Mouse (Mus musculus) neutrophil, adult 5-6 weeks (primary cell): ENCODE data around the gene Wdhd1. TPM values are rescaled to one million over a fixed set of nuclear protein-coding genes. Genes with fewer than 3 reads are reported as not detected.

ENCODE experiments used
- ATAC-seq: fragments of 151-379, 151-347 bp; 2 replicates; pipeline ENCODE4 v1.8.0; 2017; ENCODE audit warnings: mild to moderate bottlenecking, moderate TSS enrichment; ENCODE audit not compliant: insufficient number of reproducible peaks, poor library complexity, low FRiP score, severe bottlenecking; ENCODE audit errors: extremely low read depth
- total RNA-seq: library from RNA; stranded (forward); fragments of 200-1000 nt; gene quantifications from 2 replicates; pipeline ENCODE4 v1.2.3, GENCODE M21; 2017

The Wdhd1 gene
- total RNA-seq, 1 experiment from 2014 or later: 31.9 TPM

DNA sequence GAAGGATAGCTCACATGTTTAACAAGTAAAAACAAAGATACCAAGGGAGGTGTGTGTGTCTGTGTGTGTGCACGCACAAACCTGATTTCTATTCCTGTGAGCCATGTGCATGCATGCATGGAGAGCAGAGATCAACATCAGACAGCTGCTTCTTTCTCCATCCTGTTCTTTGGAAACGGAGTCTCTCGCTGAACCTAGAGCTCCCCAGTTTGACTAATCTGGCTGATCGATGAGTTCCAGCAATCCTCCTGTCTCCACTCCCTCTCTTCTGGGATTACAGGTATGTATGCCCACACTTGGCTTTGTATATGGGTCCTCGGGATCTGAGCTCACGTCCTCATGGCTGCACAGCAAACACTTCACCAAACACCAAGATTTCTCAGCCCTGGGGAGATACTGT, 83.2 kb downstream of the Wdhd1 start:
- no peak for ATAC-seq

- no peak for ATAC-seq
Observed at GRCm38 (mm10) chr14:47191861-47192260, 84.8 kb downstream of the Wdhd1 start.

Other genes with a start within 250 kb of the Wdhd1 start
- 12.3 and 12.8 TPM in 2 replicates for gene Gch1, start 87.4 kb downstream of the Wdhd1 start, total RNA-seq
- gene Socs4, start 74 bp upstream of the Wdhd1 start, total RNA-seq: 20.5 and 24.4 TPM in 2 replicates
- 62.4 and 65.9 TPM in 2 replicates for gene Mapk1ip1l, start 21.4 kb upstream of the Wdhd1 start, total RNA-seq
- gene Lgals3, start 90.9 kb upstream of the Wdhd1 start, total RNA-seq: 82.9 and 109 TPM in 2 replicates
- gene Dlgap5, start 141.6 kb upstream of the Wdhd1 start, total RNA-seq: 5.2 and 5.5 TPM in 2 replicates
- 19.0 and 24.6 TPM in 2 replicates for gene Fbxo34, start 173.6 kb upstream of the Wdhd1 start, total RNA-seq